Comparison of ENCODE assay signal across 8 mouse cellular contexts in the genomic region with DNA sequence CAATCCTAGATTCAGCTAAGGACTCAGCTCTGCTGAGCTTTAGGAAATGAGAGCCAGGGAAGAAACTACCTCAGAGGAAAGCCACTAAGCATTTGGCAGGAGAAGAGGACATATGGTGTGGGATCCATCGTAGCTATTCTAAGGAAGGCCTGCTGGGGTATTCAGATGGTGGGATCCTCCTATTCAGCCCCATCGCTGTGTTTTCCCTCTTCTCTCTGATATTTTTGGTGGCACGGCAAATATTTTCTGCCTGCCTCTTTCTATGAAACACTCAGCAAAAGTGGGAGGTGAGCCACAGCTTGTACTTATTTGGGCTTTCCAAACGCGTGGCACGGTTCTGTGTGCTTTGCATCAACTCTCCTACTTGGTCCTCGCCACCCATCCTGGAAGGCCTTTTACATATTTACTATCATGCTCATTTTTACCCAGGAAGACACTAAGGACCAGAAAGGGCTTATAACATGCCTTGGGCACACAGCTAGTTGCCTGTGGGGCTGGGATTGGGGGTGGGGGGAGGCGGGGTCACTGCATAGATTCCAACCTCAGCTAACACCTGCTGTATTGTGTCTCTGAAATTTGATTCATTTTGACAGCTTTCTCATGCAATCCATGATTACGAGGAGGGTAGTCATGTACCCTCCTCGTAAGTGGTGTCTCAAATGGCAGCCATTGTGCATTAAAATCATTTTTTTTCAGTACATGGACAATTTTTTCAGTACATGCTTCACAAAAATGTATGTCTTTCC. TPM values are rescaled to one million over a fixed set of nuclear protein-coding genes. Genes with fewer than 3 reads are reported as not detected.
DNase-seq lines count a peak whose midpoint lies in the region; ATAC-seq lines count a peak whose summit lies in the region.

No protein-coding gene starts in this region.

- no peak overlapping the region for H3K9ac ChIP-seq in heart, embryonic 16.5 days (ENCODE audit: low read length)
- no peak overlapping the region for H3K9ac ChIP-seq in intestine, embryonic 15.5 days
- no peak overlapping the region for H3K9ac ChIP-seq in limb, embryonic 15.5 days
- no peak overlapping the region for H3K9ac ChIP-seq in midbrain, embryonic 15.5 days

- no peaks in the 10 kb centered on the region for H3K36me3 ChIP-seq in heart, embryonic 16.5 days (ENCODE audit: control insufficient read depth, insufficient read depth)
- no peaks in the 10 kb centered on the region for H3K36me3 ChIP-seq in intestine, embryonic 15.5 days
- H3K36me3 ChIP-seq in limb, embryonic 15.5 days = no peaks in the 10 kb centered on the region
- no peaks in the 10 kb centered on the region for H3K36me3 ChIP-seq in midbrain, embryonic 15.5 days (replicated peaks)

- no peaks in the 10 kb centered on the region for H3K9me3 ChIP-seq in heart, embryonic 16.5 days (replicated peaks; ENCODE audit: control insufficient read depth, low read length)
- H3K9me3 ChIP-seq in intestine, embryonic 15.5 days = no peaks in the 10 kb centered on the region
- no peaks in the 10 kb centered on the region for H3K9me3 ChIP-seq in limb, embryonic 15.5 days
- no peaks in the 10 kb centered on the region for H3K9me3 ChIP-seq in midbrain, embryonic 15.5 days

- WGBS in heart, embryonic 16.5 days = 76% methylated on average over 10 of the region's 10 CpGs
- WGBS in intestine, embryonic 15.5 days = 79% methylated on average over 10 of the region's 10 CpGs
- 65% methylated on average over 10 of the region's 10 CpGs for WGBS in limb, embryonic 15.5 days
- WGBS in midbrain, embryonic 15.5 days = 89% methylated on average over 10 of the region's 10 CpGs

- peaks cover 26% of the 10 kb centered on the region for H3K4me1 ChIP-seq in heart, embryonic 16.5 days (ENCODE audit: control insufficient read depth, insufficient read depth, low read length)
- H3K4me1 ChIP-seq in intestine, embryonic 15.5 days (replicated peaks) = peaks cover 26% of the 10 kb centered on the region
- H3K4me1 ChIP-seq in limb, embryonic 15.5 days = peaks cover 40% of the 10 kb centered on the region
- 0 out of 2 replicates have a peak, but pooled peaks cover 5% of the 10 kb centered on the region for H3K4me1 ChIP-seq in midbrain, embryonic 15.5 days

- no peak overlapping the region for H3K4me2 ChIP-seq in heart, embryonic 16.5 days (ENCODE audit: low read depth, low read length)
- H3K4me2 ChIP-seq in intestine, embryonic 15.5 days (replicated peaks) = no peak overlapping the region
- H3K4me2 ChIP-seq in limb, embryonic 15.5 days = no peak overlapping the region
- no peak overlapping the region for H3K4me2 ChIP-seq in midbrain, embryonic 15.5 days

- DNase-seq in heart, adult 9 months (ENCODE audit: low spot score in 2 of 2) = no peak
- peak; percentile 23 for DNase-seq in cerebellum, adult 8-10 months
- no peak for DNase-seq in urinary bladder, postnatal 14 days (ENCODE audit: low spot score)
- DNase-seq in spleen, adult 12 weeks (ENCODE audit: low spot score) = no peak

- no peak for ATAC-seq in heart, embryonic 16.5 days (replicated peaks; ENCODE audit: extremely low read depth, insufficient read depth, low FRiP score)
- ATAC-seq in intestine, embryonic 15.5 days = no peak
- ATAC-seq in limb, embryonic 15.5 days (ENCODE audit: insufficient number of reproducible peaks, low FRiP score, low TSS enrichment, low read depth) = no peak
- no peak for ATAC-seq in midbrain, embryonic 15.5 days (replicated peaks)

- H3K27ac ChIP-seq in heart, embryonic 16.5 days (ENCODE audit: low read length) = peak overlapping the region; percentile 90
- peak overlapping the region; percentile 61 for H3K27ac ChIP-seq in intestine, embryonic 15.5 days
- H3K27ac ChIP-seq in limb, embryonic 15.5 days = peak overlapping the region; percentile 81
- no peak overlapping the region for H3K27ac ChIP-seq in midbrain, embryonic 15.5 days

- no peaks in the 10 kb centered on the region for H3K27me3 ChIP-seq in heart, embryonic 16.5 days (ENCODE audit: control insufficient read depth, insufficient read depth, low read length)
- no peaks in the 10 kb centered on the region for H3K27me3 ChIP-seq in intestine, embryonic 15.5 days (replicated peaks)
- H3K27me3 ChIP-seq in limb, embryonic 15.5 days = no peaks in the 10 kb centered on the region
- H3K27me3 ChIP-seq in midbrain, embryonic 15.5 days (replicated peaks) = no peaks in the 10 kb centered on the region

- no peak overlapping the region for H3K4me3 ChIP-seq in heart, embryonic 16.5 days (ENCODE audit: low read length)
- no peak overlapping the region for H3K4me3 ChIP-seq in intestine, embryonic 15.5 days (replicated peaks)
- H3K4me3 ChIP-seq in limb, embryonic 15.5 days = no peak overlapping the region
- no peak overlapping the region for H3K4me3 ChIP-seq in midbrain, embryonic 15.5 days

RNA-seq across cellular contexts. Expression of gene Usp29, which starts 46.1 kb away (rescaled TPM):
- 5.9 and 6.1 TPM in 2 replicates for polyA plus RNA-seq in heart, embryonic 16.5 days (2015; fragmentation: Nextera tagmentation; extraction: Ambion mirVana)
- polyA plus RNA-seq in intestine, embryonic 15.5 days (2015; fragmentation: Nextera tagmentation; extraction: Ambion mirVana) = 3.4 and 4.1 TPM in 2 replicates
- polyA plus RNA-seq in limb, embryonic 15.5 days (2015; fragmentation: Nextera tagmentation; extraction: Ambion mirVana) = 9.6 and 10.7 TPM in 2 replicates
- polyA plus RNA-seq in midbrain, embryonic 15.5 days (2015; fragmentation: Nextera tagmentation; extraction: Ambion mirVana) = 36.2 and 42.4 TPM in 2 replicates

RNA-seq across cellular contexts. Expression of gene Peg3, which starts 46.3 kb away (rescaled TPM):
- 86.6 and 88.1 TPM in 2 replicates for polyA plus RNA-seq in heart, embryonic 16.5 days (2015; fragmentation: Nextera tagmentation; extraction: Ambion mirVana)
- polyA plus RNA-seq in intestine, embryonic 15.5 days (2015; fragmentation: Nextera tagmentation; extraction: Ambion mirVana) = 103 and 113 TPM in 2 replicates
- polyA plus RNA-seq in limb, embryonic 15.5 days (2015; fragmentation: Nextera tagmentation; extraction: Ambion mirVana) = 213 and 261 TPM in 2 replicates
- 95.1 and 98.5 TPM in 2 replicates for polyA plus RNA-seq in midbrain, embryonic 15.5 days (2015; fragmentation: Nextera tagmentation; extraction: Ambion mirVana)
